Mouse (Mus musculus): Measurements from ENCODE around the gene Pign. TPM values are rescaled to one million over a fixed set of nuclear protein-coding genes. Genes with fewer than 3 reads are reported as not detected.

Gene Pign
- polyA plus RNA-seq, 1 experiment from 2014 or later, result 13.7 TPM

GRCm38 (mm10) chr1:105669700-105670099, 6.2 kb upstream of the Pign start:
- no peak overlapping the region for H3K4me2 ChIP-seq
- no peak overlapping the region for H3K9ac ChIP-seq (ENCODE audit: low read depth, low read length)
- H3K4me1 ChIP-seq (replicated peaks; ENCODE audit: control insufficient read depth, insufficient read depth, low read length), result no peaks in the 10 kb centered on the region; the same call in 1 of the 2 replicates
- H3K27ac ChIP-seq (ENCODE audit: low read depth, low read length), result no peak overlapping the region
- DNase-seq (ENCODE audit: low spot score) (no peak), ATAC-seq (replicated peaks; ENCODE audit: low FRiP score) (no peak)
- H3K27me3 ChIP-seq (replicated peaks; ENCODE audit: control insufficient read depth, insufficient read depth, low read length), result no peaks in the 10 kb centered on the region
- no peak overlapping the region for H3K4me3 ChIP-seq (ENCODE audit: low read depth, low read length)
- H3K9me3 ChIP-seq (ENCODE audit: control insufficient read depth, low read length), result no peaks in the 10 kb centered on the region
- H3K36me3 ChIP-seq (ENCODE audit: control insufficient read depth, insufficient read depth, low read length), result no peaks in the 10 kb centered on the region

- DNase-seq (ENCODE audit: low spot score), result peak; percentile 45
- peak overlapping the region; percentile 98 for H3K4me3 ChIP-seq (ENCODE audit: low read depth, low read length)
- H3K27me3 ChIP-seq (replicated peaks; ENCODE audit: control insufficient read depth, insufficient read depth, low read length), result no peaks in the 10 kb centered on the region
- no peaks in the 10 kb centered on the region for H3K9me3 ChIP-seq (ENCODE audit: control insufficient read depth, low read length)
- under 1% methylated on average over 68 of the region's 68 CpGs for WGBS
- no peaks in the 10 kb centered on the region; the same call in 1 of the 2 replicates for H3K4me1 ChIP-seq (replicated peaks; ENCODE audit: control insufficient read depth, insufficient read depth, low read length)
- peak overlapping the region; percentile 77 for H3K4me2 ChIP-seq
- no peaks in the 10 kb centered on the region for H3K36me3 ChIP-seq (ENCODE audit: control insufficient read depth, insufficient read depth, low read length)
- ATAC-seq (replicated peaks; ENCODE audit: low FRiP score), result peak; percentile 9
- H3K27ac ChIP-seq (ENCODE audit: low read depth, low read length), result peak overlapping the region; percentile 78
- peak overlapping the region; percentile 91 for H3K9ac ChIP-seq (ENCODE audit: low read depth, low read length)
These were observed 710 bp upstream of the Pign start for GRCm38 (mm10) chr1:105663962-105664812.

GRCm38 (mm10) chr1:105662820-105663170, 682 bp downstream of the Pign start:
- Histone ChIP-seq H3K27ac (ENCODE audit: low read depth, low read length) (peak overlapping the region; percentile 44), H3K9me3 (ENCODE audit: control insufficient read depth, low read length) (no peaks in the 10 kb centered on the region), H3K9ac (ENCODE audit: low read depth, low read length) (peak overlapping the region; percentile 43), H3K27me3 (replicated peaks; ENCODE audit: control insufficient read depth, insufficient read depth, low read length) (no peaks in the 10 kb centered on the region), H3K36me3 (ENCODE audit: control insufficient read depth, insufficient read depth, low read length) (no peaks in the 10 kb centered on the region), H3K4me3 (ENCODE audit: low read depth, low read length) (peak overlapping the region; percentile 98), H3K4me2 (peak overlapping the region; percentile 87), H3K4me1 (replicated peaks; ENCODE audit: control insufficient read depth, insufficient read depth, low read length) (no peaks in the 10 kb centered on the region; the same call in 1 of the 2 replicates)
- DNase-seq (ENCODE audit: low spot score) (no peak), ATAC-seq (replicated peaks; ENCODE audit: low FRiP score) (no peak)
- WGBS, result 5% methylated on average over 6 of the region's 6 CpGs

GRCm38 (mm10) chr1:105660015-105660414, 3.5 kb downstream of the Pign start:
- Histone ChIP-seq H3K4me3 (ENCODE audit: low read depth, low read length) (no peak overlapping the region), H3K4me2 (no peak overlapping the region), H3K36me3 (ENCODE audit: control insufficient read depth, insufficient read depth, low read length) (no peaks in the 10 kb centered on the region), H3K4me1 (replicated peaks; ENCODE audit: control insufficient read depth, insufficient read depth, low read length) (no peaks in the 10 kb centered on the region; the same call in 1 of the 2 replicates), H3K9me3 (ENCODE audit: control insufficient read depth, low read length) (no peaks in the 10 kb centered on the region), H3K9ac (ENCODE audit: low read depth, low read length) (no peak overlapping the region), H3K27me3 (replicated peaks; ENCODE audit: control insufficient read depth, insufficient read depth, low read length) (no peaks in the 10 kb centered on the region), H3K27ac (ENCODE audit: low read depth, low read length) (no peak overlapping the region)
- ATAC-seq (replicated peaks; ENCODE audit: low FRiP score) (no peak), DNase-seq (ENCODE audit: low spot score) (no peak)
- 24% methylated on average over 3 of the region's 3 CpGs for WGBS

- no peak overlapping the region for H3K4me3 ChIP-seq (ENCODE audit: low read depth, low read length)
- WGBS, result 92% methylated on average over 1 of the region's 1 CpGs
- H3K4me2 ChIP-seq, result no peak overlapping the region
- no peaks in the 10 kb centered on the region for H3K4me1 ChIP-seq (replicated peaks; ENCODE audit: control insufficient read depth, insufficient read depth, low read length)
- no peak for ATAC-seq (replicated peaks; ENCODE audit: low FRiP score)
- no peak overlapping the region for H3K9ac ChIP-seq (ENCODE audit: low read depth, low read length)
- no peaks in the 10 kb centered on the region for H3K36me3 ChIP-seq (ENCODE audit: control insufficient read depth, insufficient read depth, low read length)
- no peaks in the 10 kb centered on the region for H3K9me3 ChIP-seq (ENCODE audit: control insufficient read depth, low read length)
- no peak overlapping the region for H3K27ac ChIP-seq (ENCODE audit: low read depth, low read length)
- no peaks in the 10 kb centered on the region for H3K27me3 ChIP-seq (replicated peaks; ENCODE audit: control insufficient read depth, insufficient read depth, low read length)
- DNase-seq (ENCODE audit: low spot score), result no peak
These were observed 9.5 kb downstream of the Pign start for GRCm38 (mm10) chr1:105653981-105654380.

GRCm38 (mm10) chr1:105650650-105651049, 12.8 kb downstream of the Pign start:
- no peak overlapping the region for H3K4me3 ChIP-seq (ENCODE audit: low read depth, low read length)
- ATAC-seq (replicated peaks; ENCODE audit: low FRiP score), result no peak
- no peaks in the 10 kb centered on the region for H3K4me1 ChIP-seq (replicated peaks; ENCODE audit: control insufficient read depth, insufficient read depth, low read length)
- no peak overlapping the region for H3K27ac ChIP-seq (ENCODE audit: low read depth, low read length)
- WGBS, result 89% methylated on average over 1 of the region's 1 CpGs
- H3K4me2 ChIP-seq, result no peak overlapping the region
- H3K9me3 ChIP-seq (ENCODE audit: control insufficient read depth, low read length), result no peaks in the 10 kb centered on the region
- H3K36me3 ChIP-seq (ENCODE audit: control insufficient read depth, insufficient read depth, low read length), result peaks cover 7% of the 10 kb centered on the region; the same call in 1 of the 2 replicates
- no peak overlapping the region for H3K9ac ChIP-seq (ENCODE audit: low read depth, low read length)
- no peaks in the 10 kb centered on the region for H3K27me3 ChIP-seq (replicated peaks; ENCODE audit: control insufficient read depth, insufficient read depth, low read length)
- DNase-seq (ENCODE audit: low spot score), result no peak

- Histone ChIP-seq H3K9ac (ENCODE audit: low read depth, low read length) (no peak overlapping the region), H3K4me1 (replicated peaks; ENCODE audit: control insufficient read depth, insufficient read depth, low read length) (no peaks in the 10 kb centered on the region), H3K36me3 (ENCODE audit: control insufficient read depth, insufficient read depth, low read length) (peaks cover 7% of the 10 kb centered on the region; the same call in 1 of the 2 replicates), H3K4me3 (ENCODE audit: low read depth, low read length) (no peak overlapping the region), H3K9me3 (ENCODE audit: control insufficient read depth, low read length) (no peaks in the 10 kb centered on the region), H3K4me2 (no peak overlapping the region), H3K27ac (ENCODE audit: low read depth, low read length) (no peak overlapping the region), H3K27me3 (replicated peaks; ENCODE audit: control insufficient read depth, insufficient read depth, low read length) (no peaks in the 10 kb centered on the region)
- DNase-seq (ENCODE audit: low spot score), result no peak
- no peak for ATAC-seq (replicated peaks; ENCODE audit: low FRiP score)
- WGBS, result 83% methylated on average over 3 of the region's 3 CpGs
These were observed 19.4 kb downstream of the Pign start for GRCm38 (mm10) chr1:105644093-105644492.

GRCm38 (mm10) chr1:105630481-105630880, 33.0 kb downstream of the Pign start:
- no peaks in the 10 kb centered on the region for H3K27me3 ChIP-seq (replicated peaks; ENCODE audit: control insufficient read depth, insufficient read depth, low read length)
- no peak for ATAC-seq (replicated peaks; ENCODE audit: low FRiP score)
- 40% methylated on average over 3 of the region's 3 CpGs for WGBS
- no peak overlapping the region for H3K4me3 ChIP-seq (ENCODE audit: low read depth, low read length)
- H3K4me2 ChIP-seq, result no peak overlapping the region
- H3K9ac ChIP-seq (ENCODE audit: low read depth, low read length), result no peak overlapping the region
- DNase-seq (ENCODE audit: low spot score), result no peak
- H3K36me3 ChIP-seq (ENCODE audit: control insufficient read depth, insufficient read depth, low read length), result no peaks in the 10 kb centered on the region
- no peaks in the 10 kb centered on the region for H3K4me1 ChIP-seq (replicated peaks; ENCODE audit: control insufficient read depth, insufficient read depth, low read length)
- no peak overlapping the region for H3K27ac ChIP-seq (ENCODE audit: low read depth, low read length)
- no peaks in the 10 kb centered on the region for H3K9me3 ChIP-seq (ENCODE audit: control insufficient read depth, low read length)

- ATAC-seq (replicated peaks; ENCODE audit: low FRiP score) (no peak), DNase-seq (ENCODE audit: low spot score) (no peak)
- WGBS, result 84% methylated on average over 2 of the region's 2 CpGs
- no peaks in the 10 kb centered on the region for H3K27me3 ChIP-seq (replicated peaks; ENCODE audit: control insufficient read depth, insufficient read depth, low read length)
- no peak overlapping the region for H3K27ac ChIP-seq (ENCODE audit: low read depth, low read length)
- no peak overlapping the region for H3K9ac ChIP-seq (ENCODE audit: low read depth, low read length)
- H3K36me3 ChIP-seq (ENCODE audit: control insufficient read depth, insufficient read depth, low read length), result peaks cover 2% of the 10 kb centered on the region; the same call in 1 of the 2 replicates
- H3K4me3 ChIP-seq (ENCODE audit: low read depth, low read length), result no peak overlapping the region
- no peaks in the 10 kb centered on the region for H3K4me1 ChIP-seq (replicated peaks; ENCODE audit: control insufficient read depth, insufficient read depth, low read length)
- no peaks in the 10 kb centered on the region for H3K9me3 ChIP-seq (ENCODE audit: control insufficient read depth, low read length)
- H3K4me2 ChIP-seq, result no peak overlapping the region
These were observed 73.8 kb downstream of the Pign start for GRCm38 (mm10) chr1:105589673-105590072.

Data from liver, embryonic 11.5 days (tissue).